21 mouse cellular contexts compared by ENCODE assay signal in the genomic region with DNA sequence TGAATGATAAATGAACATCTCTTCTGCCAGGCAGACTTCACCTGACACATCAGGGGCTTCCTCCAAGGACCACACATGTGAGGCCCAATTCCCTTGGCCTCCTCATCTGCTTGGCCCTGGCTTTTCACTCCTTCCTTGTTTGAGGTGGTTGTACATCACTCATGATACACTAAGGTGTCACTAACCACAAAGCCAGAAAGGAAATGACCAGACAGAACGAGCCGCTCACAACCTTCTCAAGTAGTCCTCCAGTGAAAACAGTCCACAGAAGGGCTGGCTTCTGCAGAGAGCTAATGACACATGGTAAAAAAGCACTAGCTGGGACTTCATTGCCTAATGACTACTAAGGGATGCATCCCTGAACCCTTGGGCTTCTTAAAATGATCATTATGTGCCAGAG. TPM values are rescaled to one million over a fixed set of nuclear protein-coding genes. Genes with fewer than 3 reads are reported as not detected.
A peak's percentile ranks its signal among the peaks of the same experiment; 100 is the strongest.
DNase-seq lines count a peak whose midpoint lies in the region; ATAC-seq and TF ChIP-seq lines count a peak whose summit lies in the region.
"Had no signal": no experiment of that assay in that cellular context is flagged by ENCODE, and none has a peak within 500 bp of the region (broad histone marks: within the 10 kb centered on the region; RNA-seq: fewer than 3 reads in every experiment).

No protein-coding gene starts in this region.

- 84% methylated on average over 2 of the region's 2 CpGs for WGBS in small intestine, adult 2 months

- peak; percentile 55 for ATAC-seq in common myeloid progenitor, adult 5-6 weeks (replicated peaks; ENCODE audit: low read depth, poor library complexity, severe bottlenecking)
- peak; percentile 59 to 74 for ATAC-seq in hematopoietic stem cell, adult 5-6 weeks (replicated peaks in 1 of 2; ENCODE audit: insufficient read depth in 1 of 2, low FRiP score in 2 of 2, low TSS enrichment in 1 of 2, low read depth in 1 of 2, poor library complexity in 2 of 2, severe bottlenecking in 2 of 2)
- ATAC-seq in megakaryocyte progenitor cell, adult 5-6 weeks (replicated peaks; ENCODE audit: poor library complexity), result 0 out of 2 replicates have a peak, but pooled peaks have one; percentile 13
- ATAC-seq: forebrain, embryonic 13.5 days; forebrain, embryonic 15.5 days had no signal

- H3K27ac ChIP-seq in small intestine, adult 2 months (ENCODE audit: insufficient read depth, low read depth, low read length), result peak overlapping the region; percentile 12; the same call in 1 of the 2 replicates
- H3K27ac ChIP-seq: embryonic facial prominence, embryonic 10.5 days; embryonic facial prominence, embryonic 12.5 days; forebrain, embryonic 13.5 days; forebrain, embryonic 15.5 days had no signal

- no peak for TF ChIP-seq POLR2A in small intestine, adult 2 months (IDR thresholded peaks at IDR 0.05; ENCODE audit: low read depth, low read length)

- no peak overlapping the region for H3K4me3 ChIP-seq in small intestine, adult 2 months (ENCODE audit: low read depth, low read length)
- H3K4me3 ChIP-seq: embryonic facial prominence, embryonic 10.5 days; embryonic facial prominence, embryonic 12.5 days; forebrain, embryonic 13.5 days; forebrain, embryonic 15.5 days had no signal

- peaks cover 22% of the 10 kb centered on the region; the same call in 1 of the 2 replicates for H3K4me1 ChIP-seq in small intestine, adult 2 months (ENCODE audit: control insufficient read depth, insufficient read depth, insufficient read length, low read length)
- H3K4me1 ChIP-seq: embryonic facial prominence, embryonic 10.5 days; embryonic facial prominence, embryonic 12.5 days; forebrain, embryonic 13.5 days; forebrain, embryonic 15.5 days had no signal

- intact Hi-C loops in heart, postnatal 14 days (cut with DNase I), result no loop called here

- H3K36me3 ChIP-seq in small intestine, adult 2 months (ENCODE audit: control insufficient read depth, insufficient read depth, low read length), result no peaks in the 10 kb centered on the region
- H3K36me3 ChIP-seq: embryonic facial prominence, embryonic 10.5 days; embryonic facial prominence, embryonic 12.5 days; forebrain, embryonic 15.5 days had no signal

- TF ChIP-seq CTCF in small intestine, adult 2 months (IDR thresholded peaks at IDR 0.05; ENCODE audit: extremely low read depth, insufficient read length, insufficient replicate concordance, low read depth, low read length), result no peak

- no peak for DNase-seq in heart, postnatal 14 days
- no peak for DNase-seq in heart, postnatal 4 days
- DNase-seq in right cerebral cortex, postnatal 10 days (ENCODE audit: low spot score in 2 of 2), result no peak
- DNase-seq: adrenal gland, adult 2 months; adrenal gland, postnatal 10 days; adrenal gland, postnatal 25 days; cerebellum, adult 11 months; cerebellum, adult 18-20 months; cerebellum, adult 8-10 months; cerebellum, adult 9-11 months; cerebellum, postnatal 14 days; cerebellum, postnatal 36 days had no signal

- H3K27me3 ChIP-seq in small intestine, adult 2 months (ENCODE audit: control insufficient read depth, insufficient read depth, low read length), result no peaks in the 10 kb centered on the region
- H3K27me3 ChIP-seq: embryonic facial prominence, embryonic 12.5 days; forebrain, embryonic 13.5 days; forebrain, embryonic 15.5 days had no signal

RNA-seq across cellular contexts. Expression of a gene that starts 46.3 kb away (rescaled TPM):
- 0.18 TPM in 1 of 2 replicates, not detected in the other for total RNA-seq in common myeloid progenitor, adult 5-6 weeks (2017)
- 0.31 and 0.40 TPM in 2 replicates for total RNA-seq in hematopoietic stem cell, adult 5-6 weeks (2017)
- not detected in 2 replicates for total RNA-seq in megakaryocyte progenitor cell, adult 5-6 weeks (2015)
- 0.14 TPM in 1 of 2 replicates, not detected in the other for total RNA-seq in megakaryocyte progenitor cell, adult 5-6 weeks (2017)
- polyA plus RNA-seq in small intestine, adult 2 months (2012; rRNA removed), result 21.0 and 27.9 TPM in 2 replicates
- total RNA-seq in heart, postnatal 14 days (2021), result 1 to 10 TPM; 2.6 to 3.2 TPM
- 1 to 10 TPM; 4.2 to 4.6 TPM for total RNA-seq in heart, postnatal 4 days (2021)
- total RNA-seq: MEL had no signal

Comparison
In these comparisons a context has a peak if more than half of its experiments do, and no peak if none do; other contexts are left out.
1. ATAC-seq: peak in every context shown above with its lines; median percentile 66 in hematopoietic stem cell, adult 5-6 weeks; 55 in common myeloid progenitor, adult 5-6 weeks; 13 in megakaryocyte progenitor cell, adult 5-6 weeks.